Mouse (Mus musculus): ENCODE measurements at regions not wholly inside any gene's neighbourhood (a gene's known extent, or its start where the extent isn't known, plus 50 kb on each side); places are given as distances from the start of the nearest gene placed in this dataset.

DNA sequence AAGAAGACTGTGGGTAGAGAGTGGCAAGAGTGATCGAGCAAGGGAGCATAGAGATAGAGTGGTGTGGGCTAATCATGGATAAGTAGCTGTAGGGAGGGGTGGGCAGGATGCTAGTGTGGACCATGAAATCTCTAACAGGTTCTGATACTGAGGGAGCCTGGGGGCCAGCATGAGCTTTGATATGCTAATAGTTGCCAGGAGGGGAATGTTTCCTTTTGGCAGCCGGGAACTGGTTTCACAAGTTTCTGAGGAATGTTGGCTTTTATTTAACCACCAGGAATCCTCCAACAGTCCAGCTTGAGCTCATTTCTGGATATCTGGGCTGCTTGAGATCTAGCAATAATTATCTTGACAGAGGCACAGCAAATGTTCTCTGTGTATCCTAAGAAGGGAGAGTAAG is 167.7 kb upstream of the Fggy start:
- no peak for ATAC-seq (ENCODE audit: low TSS enrichment)

DNA sequence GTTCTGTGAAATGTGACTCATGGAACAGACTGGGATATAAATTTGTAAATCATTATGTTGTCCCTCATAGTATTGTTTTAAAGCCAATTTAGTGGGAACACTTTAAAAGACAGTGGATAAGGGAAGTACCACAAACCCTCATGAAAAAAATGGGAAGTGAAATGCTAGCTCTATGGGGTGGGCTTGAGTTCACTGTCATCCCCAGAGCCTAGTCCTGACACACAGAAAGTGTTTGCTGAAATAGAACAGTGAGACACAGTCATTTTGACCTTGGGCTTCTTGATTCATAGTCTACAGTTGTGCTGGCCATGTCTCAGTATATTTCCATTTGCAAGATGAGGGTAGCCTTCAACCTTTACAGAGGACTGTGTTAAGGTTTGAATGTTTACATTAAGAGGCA is 166.8 kb upstream of the Fggy start:
- no peak for ATAC-seq (ENCODE audit: low TSS enrichment)

- no peak for ATAC-seq (ENCODE audit: low TSS enrichment)
Measured at GRCm38 (mm10) chr4:95395746-95396145, 161.6 kb upstream of the Fggy start.

DNA sequence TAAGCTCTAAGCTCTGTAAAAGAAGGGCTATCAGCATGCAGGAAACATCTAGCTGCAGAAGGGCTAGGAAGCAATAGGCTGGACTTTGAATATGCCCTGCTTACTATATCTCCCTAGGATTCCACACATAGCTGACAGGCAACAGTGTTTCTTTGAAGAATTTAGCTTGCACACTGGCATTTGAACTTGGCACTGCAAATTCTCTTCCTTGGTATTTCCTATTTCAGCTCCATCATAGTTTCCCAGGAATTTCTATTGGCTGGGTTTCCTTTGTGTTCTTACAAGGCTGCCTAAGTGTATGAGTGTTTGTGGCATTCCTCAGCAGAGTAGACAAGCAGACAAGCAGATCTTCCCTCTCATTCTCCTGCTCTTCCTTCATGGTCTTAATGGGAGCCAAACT is 159.0 kb upstream of the Fggy start:
- no peak for ATAC-seq (ENCODE audit: low TSS enrichment)

DNA sequence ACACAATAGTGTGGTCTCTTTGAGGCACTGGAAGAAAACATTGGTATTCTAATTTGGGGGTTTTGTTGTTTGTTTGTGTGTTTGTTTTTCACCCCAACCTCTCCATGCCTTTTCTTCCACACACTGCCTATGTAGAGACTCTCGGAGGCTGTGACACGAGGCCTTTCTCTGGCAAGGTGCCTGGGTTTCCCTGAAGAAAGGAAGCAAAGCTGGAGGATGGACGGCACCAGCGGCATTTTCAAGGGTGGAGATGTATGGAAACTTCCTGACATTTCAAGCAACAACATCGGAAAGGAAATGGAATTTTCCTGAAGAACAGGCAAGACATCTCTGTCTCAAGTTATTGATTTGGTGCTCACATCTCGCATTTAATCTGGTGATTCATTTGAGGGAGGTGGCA is 155.0 kb upstream of the Fggy start:
- ATAC-seq (ENCODE audit: low TSS enrichment) = no peak

GRCm38 (mm10) chr4:95417075-95417474 is 140.2 kb upstream of the Fggy start:
- no peak for ATAC-seq (ENCODE audit: low TSS enrichment)

- no peak for ATAC-seq (ENCODE audit: low TSS enrichment)
Measured at GRCm38 (mm10) chr4:95426563-95426962, 130.7 kb upstream of the Fggy start.

DNA sequence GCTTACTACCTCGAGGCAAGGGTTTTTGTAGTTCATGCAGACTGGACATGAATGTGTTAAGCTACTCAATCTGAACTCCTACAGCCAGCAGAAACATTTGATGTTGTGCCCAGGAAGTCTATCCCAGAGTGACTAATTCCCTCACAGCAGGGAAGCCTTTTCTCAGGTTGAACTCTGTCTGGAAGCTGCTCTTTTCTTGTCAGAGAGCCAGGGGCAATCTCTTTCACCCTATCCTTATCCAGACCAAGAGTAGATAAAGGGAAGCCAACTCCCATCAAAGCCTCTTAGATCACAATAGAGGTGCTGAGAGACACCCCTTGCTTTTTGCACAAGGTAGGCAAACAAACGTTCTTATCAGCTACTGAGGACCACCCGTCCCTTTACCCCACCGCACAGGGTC is 122.8 kb upstream of the Fggy start:
- ATAC-seq (ENCODE audit: low TSS enrichment) = no peak

DNA sequence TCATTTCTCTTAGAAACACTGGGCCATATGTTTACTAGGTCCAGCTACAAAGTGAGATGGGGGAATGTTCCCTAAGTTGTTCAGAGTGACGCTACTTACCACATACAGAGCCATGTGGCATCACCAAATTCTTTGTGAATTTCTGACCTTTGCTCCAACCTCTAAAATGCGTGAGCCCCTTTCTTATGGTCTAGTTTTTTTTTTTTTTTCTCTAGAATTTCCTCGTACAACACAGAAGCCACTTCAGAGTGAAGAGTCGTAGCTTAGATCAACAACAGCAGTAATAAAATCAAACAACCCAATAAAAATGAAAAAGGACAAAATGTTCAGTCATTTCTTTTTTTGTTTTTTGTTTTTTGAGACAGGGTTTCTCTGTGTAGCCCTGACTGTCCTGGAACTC is 122.2 kb upstream of the Fggy start:
- no peak for ATAC-seq (ENCODE audit: low TSS enrichment)

GRCm38 (mm10) chr4:95439834-95440233 is 117.5 kb upstream of the Fggy start:
- 0 out of 2 replicates have a peak, but pooled peaks have one; percentile 34 for ATAC-seq (ENCODE audit: low TSS enrichment)

- no peak for ATAC-seq (ENCODE audit: low TSS enrichment)
Measured at GRCm38 (mm10) chr4:95443854-95444811, 113.2 kb upstream of the Fggy start.

GRCm38 (mm10) chr4:95450286-95450685 is 107.0 kb upstream of the Fggy start:
- no peak for ATAC-seq (ENCODE audit: low TSS enrichment)

DNA sequence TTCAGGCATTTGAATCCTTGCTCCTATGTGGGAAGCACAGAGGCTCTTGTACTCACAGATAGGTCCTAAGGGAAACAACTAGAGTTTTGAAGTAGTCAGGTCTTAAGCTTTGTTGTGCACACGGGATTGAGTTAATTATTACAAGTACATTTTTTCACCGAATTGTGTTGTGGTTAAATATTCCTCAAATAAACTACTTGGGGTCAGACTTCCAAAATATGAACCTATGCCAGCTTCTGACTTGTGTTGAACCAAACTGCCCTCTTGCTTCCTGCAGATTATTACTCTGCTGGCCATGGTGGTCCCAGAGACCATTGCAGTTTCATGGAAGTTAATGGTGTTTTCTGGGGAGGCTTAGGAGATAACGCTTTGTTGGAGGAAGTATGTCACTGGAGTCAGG is 105.5 kb upstream of the Fggy start:
- no peak for ATAC-seq (ENCODE audit: low TSS enrichment)

DNA sequence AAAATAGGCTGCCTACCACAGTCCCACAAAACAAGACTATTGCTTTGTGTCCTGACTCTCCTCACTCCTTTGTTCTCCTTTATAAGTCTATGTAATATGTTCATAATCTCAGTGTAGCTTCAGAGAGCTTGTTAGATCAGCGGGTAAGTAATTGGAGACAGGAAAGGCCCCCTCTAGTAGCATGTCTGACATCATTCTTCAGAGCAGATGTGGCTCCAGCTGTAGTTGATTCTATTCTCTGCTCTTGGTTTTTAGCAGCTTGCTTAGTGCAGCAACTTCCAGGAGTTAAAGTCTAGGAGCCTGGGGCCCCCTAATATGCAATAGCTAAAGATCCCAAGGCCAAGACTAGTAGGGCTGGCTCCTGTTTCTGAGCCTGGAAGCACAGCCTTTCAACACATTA is 101.0 kb upstream of the Fggy start:
- ATAC-seq (ENCODE audit: low TSS enrichment) = no peak

DNA sequence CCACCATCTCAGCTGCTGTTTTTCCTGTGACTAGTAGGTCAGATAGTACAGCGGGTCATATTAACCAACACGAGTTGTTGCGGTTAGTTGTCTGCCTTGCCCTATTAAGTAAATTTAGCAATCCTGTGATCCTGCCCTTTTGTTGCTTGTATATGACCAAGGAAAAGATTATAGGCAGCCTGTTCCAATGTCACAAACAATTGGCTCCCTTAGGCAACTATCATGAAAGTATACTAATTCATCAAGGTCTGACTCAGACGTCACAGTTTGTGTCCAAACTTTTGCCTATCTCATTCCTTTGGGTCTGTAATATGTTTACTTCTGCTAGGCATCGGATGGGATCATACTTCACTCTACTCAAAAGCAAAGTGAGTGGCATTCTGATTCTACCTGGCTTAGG is 100.4 kb upstream of the Fggy start:
- ATAC-seq (ENCODE audit: low TSS enrichment) = no peak

GRCm38 (mm10) chr4:95462476-95462875 is 94.8 kb upstream of the Fggy start:
- no peak for ATAC-seq (ENCODE audit: low TSS enrichment)

DNA sequence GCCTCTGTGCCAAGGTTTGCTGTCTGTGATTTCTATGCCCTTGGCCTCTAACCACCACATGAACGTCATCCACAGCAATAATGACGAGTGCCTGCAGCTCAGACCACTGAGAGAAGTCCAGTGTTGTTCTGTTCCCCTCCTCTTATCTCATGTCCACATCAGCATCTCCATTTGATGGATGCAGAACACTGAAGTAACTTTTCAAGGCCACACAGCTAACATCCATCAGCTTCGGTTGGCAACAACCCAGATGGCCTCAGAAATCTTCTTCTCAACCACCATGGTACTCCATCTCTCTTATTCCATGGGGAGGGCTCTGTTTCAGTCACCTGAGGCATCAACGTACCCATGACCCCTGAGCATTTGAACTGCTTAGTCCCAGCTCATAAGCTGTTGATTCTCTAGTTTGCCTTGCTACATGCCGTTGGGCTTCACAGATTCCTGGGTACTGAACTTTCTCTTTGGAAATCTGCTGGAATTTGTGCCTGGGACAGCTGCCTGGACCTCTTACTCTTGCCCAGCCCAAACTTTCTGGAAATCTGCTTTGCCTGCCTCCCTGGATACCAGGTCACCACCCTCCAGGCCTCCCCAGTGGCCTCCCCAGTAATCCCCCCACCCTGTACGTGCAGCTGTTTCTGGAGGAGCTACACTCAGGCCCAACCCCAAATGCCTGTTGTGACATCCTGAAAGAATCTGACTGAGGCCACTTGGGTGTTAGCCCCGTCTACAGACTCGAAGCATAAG is 94.1 kb upstream of the Fggy start:
- ATAC-seq (ENCODE audit: low TSS enrichment) = no peak

DNA sequence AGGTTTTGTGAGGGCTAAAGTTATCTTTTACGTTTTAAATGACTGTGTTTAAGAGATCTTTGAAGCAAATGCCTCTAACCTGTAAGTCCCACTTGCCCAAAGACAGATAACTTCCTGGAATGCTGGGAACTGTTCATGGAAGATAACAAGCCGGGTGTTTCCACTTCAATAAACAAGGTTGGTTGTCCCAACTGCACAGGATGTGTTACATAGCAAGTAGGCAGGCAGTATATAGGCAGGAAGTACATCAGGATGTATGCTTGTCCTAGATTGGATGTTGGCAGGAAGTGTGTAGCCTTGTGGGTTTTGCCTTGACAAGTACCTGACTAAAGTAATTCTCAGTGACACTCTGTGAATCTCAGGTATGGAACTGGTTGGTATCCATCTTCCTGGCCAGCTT is 90.7 kb upstream of the Fggy start:
- ATAC-seq (ENCODE audit: low TSS enrichment) = no peak

GRCm38 (mm10) chr4:95467526-95467925 is 89.8 kb upstream of the Fggy start:
- no peak for ATAC-seq (ENCODE audit: low TSS enrichment)

DNA sequence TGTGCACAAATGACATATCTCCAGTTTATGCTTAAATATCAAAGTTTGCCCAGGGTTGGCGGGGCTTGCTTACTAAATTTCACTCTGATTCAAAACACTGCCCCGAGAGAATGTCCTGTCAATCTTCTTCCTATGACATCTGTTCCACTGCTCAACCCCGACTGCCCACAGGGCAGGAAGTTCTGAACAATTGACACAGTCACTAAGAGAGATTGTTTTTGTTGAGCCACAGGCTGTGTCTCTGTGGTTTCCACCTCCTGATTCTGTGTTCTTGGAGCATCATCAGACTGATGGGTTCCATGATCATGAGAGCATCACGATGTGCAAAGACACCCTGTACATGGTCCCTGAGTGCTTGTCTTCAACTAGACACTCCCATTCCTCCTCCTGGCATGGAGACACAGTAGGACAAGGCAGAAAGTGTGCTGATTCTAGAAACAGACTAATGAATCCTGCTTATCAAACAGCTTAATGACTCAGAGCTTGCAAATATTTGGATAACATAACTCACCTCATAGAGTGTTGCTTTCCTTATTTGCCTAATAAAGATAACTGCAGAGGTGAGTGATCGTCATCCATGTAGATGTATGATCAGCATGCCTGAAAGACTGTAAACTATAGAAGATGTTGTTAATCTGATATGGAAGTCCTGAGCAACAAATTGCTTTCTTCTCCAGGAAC is 82.4 kb upstream of the Fggy start:
- ATAC-seq (ENCODE audit: low TSS enrichment) = no peak

DNA sequence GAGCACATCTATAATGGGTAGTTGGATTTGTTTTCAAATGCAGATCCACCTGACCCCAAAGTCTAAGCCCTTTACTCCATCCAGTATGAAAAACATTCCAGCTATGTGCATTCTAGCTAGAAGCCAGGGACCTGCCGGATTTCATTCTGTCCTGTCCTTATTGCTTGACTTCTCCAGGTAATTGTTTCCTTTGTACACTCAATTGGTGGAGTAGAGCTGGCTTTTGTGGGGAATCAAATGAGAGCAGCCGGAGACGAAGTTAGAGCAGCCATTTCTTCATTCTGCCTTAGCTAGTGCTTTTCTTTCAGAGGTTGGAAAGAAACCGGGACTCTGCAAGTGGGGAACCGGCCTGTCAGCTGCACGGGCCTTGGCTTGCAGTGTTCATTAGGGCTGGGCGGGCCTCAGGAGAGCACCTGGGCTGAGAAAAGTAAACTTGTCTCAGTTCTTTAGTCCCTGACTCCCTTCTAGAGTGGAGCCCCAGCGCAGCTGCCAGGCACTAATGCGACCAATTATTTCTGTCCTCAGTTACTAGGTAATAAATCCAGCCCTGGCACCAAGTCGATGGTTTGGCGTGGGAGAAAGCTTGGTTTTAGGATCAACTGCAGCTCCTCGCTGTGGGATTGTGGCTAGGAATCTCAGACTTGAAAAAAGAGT is 81.1 kb upstream of the Fggy start:
- ATAC-seq (ENCODE audit: low TSS enrichment) = no peak

DNA sequence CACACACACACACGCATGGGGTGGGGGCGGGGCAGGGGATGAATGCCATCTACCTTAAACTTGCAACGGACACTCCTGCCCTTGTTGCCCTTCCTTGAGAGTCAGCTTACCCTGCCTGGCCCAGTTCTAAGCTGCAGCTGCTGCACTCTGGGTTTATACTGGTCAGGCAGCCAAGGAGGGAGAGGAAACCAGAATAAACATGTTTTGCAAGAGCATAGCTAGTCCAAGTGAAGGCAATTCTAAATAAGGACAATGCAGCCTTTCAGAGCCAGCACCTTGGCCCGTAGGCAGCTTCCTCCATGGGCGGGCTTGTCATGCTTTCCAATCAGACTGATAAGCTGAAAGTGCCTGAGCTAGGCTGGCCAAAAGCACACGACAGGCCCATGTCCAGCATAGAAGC is 73.7 kb upstream of the Fggy start:
- ATAC-seq (ENCODE audit: low TSS enrichment) = peak; percentile 31

Data from frontal cortex, adult (tissue).